Mouse (Mus musculus) bone marrow, adult 2 months (tissue): Measurements from ENCODE around the gene Pqbp1.

Experiments used
- CTCF ChIP-seq: fragments of 200-500 bp; IDR thresholded peaks from 2 replicates; pipeline ENCODE4 v1.5.1; 2011; ENCODE audit warnings: low read length, control low read depth; ENCODE audit not compliant: control insufficient read depth, insufficient read depth
- POLR2A ChIP-seq: fragments of 200-500 bp; IDR thresholded peaks from 2 replicates; pipeline ENCODE4 v1.6.1; 2011; ENCODE audit warnings: low read depth, mild to moderate bottlenecking, control low read depth, low read length, borderline replicate concordance; ENCODE audit not compliant: control insufficient read depth

- TF ChIP-seq CTCF (no peak), POLR2A (no peak)
Measured at GRCm38 (mm10) chrX:7928270-7928790, 29.3 kb upstream of the Pqbp1 start, which contains the start of gene Eras.
